Mouse (Mus musculus) heart, embryonic 15.5 days (tissue): ENCODE data around the gene Tmem97. TPM values are rescaled to one million over a fixed set of nuclear protein-coding genes. Genes with fewer than 3 reads are reported as not detected.
A peak's percentile ranks its signal among the peaks of the same experiment; 100 is the strongest.
"Not testable (repeated sequence)": the region's sequence is repeated elsewhere in the genome, so short reads cannot be mapped to it uniquely, and the experiment has no call there.

Experiments used
- ATAC-seq: fragments of 200-750 bp; cut with Nextera tagmentation; replicated peaks from 2 replicates; pipeline ENCODE4 v1.8.0; 2017; ENCODE audit warnings: low read depth, moderate TSS enrichment; ENCODE audit not compliant: insufficient number of reproducible peaks, insufficient read depth, low FRiP score
- H3K27ac ChIP-seq: fragments of 300-500 bp; sonication (generic); 2 replicates; pipeline ENCODE4 v1.5.1; 2015; ENCODE audit warnings: mild to moderate bottlenecking, inconsistent platforms
- H3K27me3 ChIP-seq: fragments of 300-500 bp; sonication (generic); 2 replicates; pipeline ENCODE4 v1.6.1; 2015; ENCODE audit warnings: inconsistent platforms
- H3K36me3 ChIP-seq: fragments of 300-500 bp; sonication (generic); 2 replicates; pipeline ENCODE4 v1.6.1; 2015; ENCODE audit warnings: mild to moderate bottlenecking, inconsistent platforms
- H3K4me1 ChIP-seq: fragments of 300-500 bp; sonication (generic); replicated peaks from 2 replicates; pipeline ENCODE4 v1.6.1; 2015; ENCODE audit warnings: inconsistent platforms
- H3K4me2 ChIP-seq: fragments of 300-500 bp; sonication (generic); 2 replicates; pipeline ENCODE4 v1.6.1; 2015; ENCODE audit warnings: inconsistent platforms, mild to moderate bottlenecking, moderate library complexity
- H3K4me3 ChIP-seq: fragments of 300-500 bp; sonication (generic); 2 replicates; pipeline ENCODE4 v1.5.1; 2015; ENCODE audit warnings: mild to moderate bottlenecking, inconsistent platforms
- H3K9ac ChIP-seq: fragments of 300-500 bp; sonication (generic); 2 replicates; pipeline ENCODE4 v1.6.1; 2015; ENCODE audit warnings: mild to moderate bottlenecking, inconsistent platforms
- H3K9me3 ChIP-seq: fragments of 300-500 bp; sonication (generic); replicated peaks from 2 replicates; pipeline ENCODE4 v1.6.1; 2016; ENCODE audit warnings: inconsistent platforms
- WGBS: fragments of 180-500 bp; shearing (Covaris S2); methylation state at CpG from one replicate; pipeline ENCODE4 v1.1.7; 2015; ENCODE audit warnings: mixed read lengths; 5-methylcytosine and 5-hydroxymethylcytosine counted together
- polyA plus RNA-seq: library from polyadenylated mRNA; unstranded; fragments of >200 nt; fragmentation: Nextera tagmentation; extraction: Ambion mirVana; gene quantifications from 2 replicates; pipeline ENCODE4 v1.2.1, GENCODE M21; 2015

Tmem97 gene
- 43.8 and 48.7 TPM in 2 replicates for polyA plus RNA-seq

- peak within 1 kb of the TSS; percentile 69 for H3K4me3 ChIP-seq
- no peaks in the 10 kb centered on the region for H3K27me3 ChIP-seq
- H3K27ac ChIP-seq: peak within 1 kb of the TSS; percentile 63
- under 1% methylated on average over 60 of the region's 60 CpGs for WGBS
- peaks cover 27% of the 10 kb centered on the region for H3K4me1 ChIP-seq
- ATAC-seq: peak; percentile 100
- peak within 1 kb of the TSS; percentile 88 for H3K4me2 ChIP-seq
- H3K36me3 ChIP-seq: no peaks in the 10 kb centered on the region; the same call in 1 of the 2 replicates
- peak within 1 kb of the TSS; percentile 68 for H3K9ac ChIP-seq
- no peaks in the 10 kb centered on the region for H3K9me3 ChIP-seq
These were observed at the start of gene Tmem97 for GRCm38 (mm10) chr11:78550168-78551058. Gene Tmem97, minus strand, starts transcription at chr11:78550777.

DNA sequence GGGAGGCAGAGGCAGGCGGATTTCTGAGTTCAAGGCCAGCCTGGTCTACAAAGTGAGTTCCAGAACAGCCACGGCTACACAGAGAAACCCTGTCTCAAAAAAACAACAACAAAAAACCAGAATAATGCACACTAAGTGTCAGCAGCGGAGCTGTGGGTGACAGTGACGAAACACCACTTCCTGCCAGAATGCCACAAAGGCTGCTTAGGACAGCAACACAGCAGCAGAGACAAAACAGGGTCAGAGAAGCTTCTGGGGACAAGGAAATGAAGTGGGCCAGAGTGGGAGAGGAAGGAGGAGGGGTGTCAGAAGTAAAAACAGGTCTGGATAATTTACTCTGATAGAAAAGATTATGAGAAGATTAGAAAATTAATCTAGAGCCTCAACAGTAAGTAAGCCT is 49.5 kb upstream of the Tmem97 start:
- WGBS: 74% methylated on average over 4 of the region's 4 CpGs
- Histone ChIP-seq H3K9me3 (no peaks in the 10 kb centered on the region), H3K4me2 (no peak overlapping the region), H3K27me3 (no peaks in the 10 kb centered on the region), H3K4me3 (no peak overlapping the region), H3K4me1 (no peaks in the 10 kb centered on the region), H3K36me3 (no peaks in the 10 kb centered on the region), H3K9ac (no peak overlapping the region), H3K27ac (no peak overlapping the region)
- no peak for ATAC-seq

GRCm38 (mm10) chr11:78598763-78599415 is 48.3 kb upstream of the Tmem97 start:
- Histone ChIP-seq H3K9ac (no peak overlapping the region), H3K4me1 (peaks cover 9% of the 10 kb centered on the region; the same call in 1 of the 2 replicates), H3K4me2 (no peak overlapping the region), H3K27ac (no peak overlapping the region), H3K36me3 (no peaks in the 10 kb centered on the region), H3K27me3 (no peaks in the 10 kb centered on the region), H3K4me3 (no peak overlapping the region), H3K9me3 (no peaks in the 10 kb centered on the region)
- WGBS: 70% methylated on average over 3 of the region's 3 CpGs
- ATAC-seq: no peak

DNA sequence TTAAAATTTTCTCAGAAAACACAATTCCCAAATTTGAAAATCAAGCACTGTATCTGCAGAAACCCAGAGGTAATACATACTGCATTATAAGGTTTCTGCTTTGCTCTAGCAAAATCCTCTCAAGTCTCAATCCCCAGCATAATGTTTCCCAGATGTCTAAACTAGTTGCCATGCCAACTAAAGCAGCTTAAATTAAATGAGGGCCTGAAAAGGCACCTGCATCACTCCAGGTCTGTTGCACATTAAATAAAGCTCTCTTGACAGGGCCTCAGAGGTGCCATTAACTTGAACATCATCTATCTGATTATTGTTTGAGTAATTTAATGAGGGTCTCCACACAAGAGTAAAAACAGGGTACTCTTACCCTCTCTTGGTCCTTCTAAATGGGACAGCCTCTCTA is 46.2 kb upstream of the Tmem97 start:
- Histone ChIP-seq H3K4me2 (no peak overlapping the region), H3K9me3 (no peaks in the 10 kb centered on the region), H3K36me3 (no peaks in the 10 kb centered on the region), H3K9ac (no peak overlapping the region), H3K27me3 (no peaks in the 10 kb centered on the region), H3K4me1 (peaks cover 11% of the 10 kb centered on the region; the same call in 1 of the 2 replicates), H3K27ac (no peak overlapping the region), H3K4me3 (no peak overlapping the region)
- ATAC-seq: no peak

GRCm38 (mm10) chr11:78595773-78596172 is 45.2 kb upstream of the Tmem97 start:
- Histone ChIP-seq H3K4me3 (no peak overlapping the region), H3K36me3 (no peaks in the 10 kb centered on the region), H3K9ac (no peak overlapping the region), H3K27me3 (no peaks in the 10 kb centered on the region), H3K4me2 (no peak overlapping the region), H3K4me1 (peaks cover 11% of the 10 kb centered on the region; the same call in 1 of the 2 replicates), H3K9me3 (no peaks in the 10 kb centered on the region), H3K27ac (no peak overlapping the region)
- 82% methylated on average over 2 of the region's 2 CpGs for WGBS
- no peak for ATAC-seq

DNA sequence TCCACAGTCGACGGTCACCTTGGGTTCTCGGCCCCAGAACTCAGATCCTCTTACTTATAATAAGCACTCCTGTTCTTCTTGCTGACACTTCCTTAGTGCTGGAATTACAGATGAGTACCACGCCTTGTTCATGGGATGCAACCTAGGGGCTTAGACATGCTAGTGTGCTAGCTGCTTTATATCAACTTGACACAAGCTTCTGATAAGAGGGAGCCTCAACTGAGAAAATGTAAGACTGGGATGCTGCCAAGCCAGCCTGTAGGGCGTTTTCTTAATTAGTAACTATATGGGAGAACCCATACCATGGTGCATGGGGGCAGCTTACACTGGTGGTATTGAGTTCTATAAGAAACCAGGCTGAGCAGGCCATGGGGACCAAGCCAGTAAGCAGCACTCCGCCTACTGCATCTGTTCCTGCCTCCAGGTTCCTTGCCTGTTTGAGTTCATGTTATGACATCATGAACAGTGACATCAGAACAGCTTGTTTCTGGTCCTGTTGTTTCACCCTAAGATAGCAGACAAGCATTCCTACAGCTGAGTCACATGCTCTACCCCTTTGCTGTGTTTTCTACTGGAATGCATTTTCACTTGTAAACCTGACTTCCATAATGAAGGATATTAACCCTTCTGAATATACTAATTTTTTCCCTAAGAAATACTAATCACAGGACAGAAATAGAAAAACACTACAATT is 43.8 kb upstream of the Tmem97 start:
- Histone ChIP-seq H3K4me1 (peaks cover 13% of the 10 kb centered on the region; the same call in 1 of the 2 replicates), H3K9ac (no peak overlapping the region), H3K27me3 (no peaks in the 10 kb centered on the region), H3K4me3 (no peak overlapping the region), H3K9me3 (no peaks in the 10 kb centered on the region), H3K4me2 (no peak overlapping the region), H3K27ac (0 out of 2 replicates have a peak overlapping the region, but pooled peaks have one; percentile 33), H3K36me3 (no peaks in the 10 kb centered on the region)
- 42% methylated on average over 6 of the region's 6 CpGs for WGBS
- ATAC-seq: peak; percentile 58; the same call in 1 of the 2 replicates

- peaks cover 22% of the 10 kb centered on the region for H3K36me3 ChIP-seq
- H3K4me2 ChIP-seq, H3K27ac ChIP-seq, ATAC-seq, H3K9ac ChIP-seq, H3K4me1 ChIP-seq, H3K4me3 ChIP-seq, H3K27me3 ChIP-seq, H3K9me3 ChIP-seq: not testable (repeated sequence)
- 84% methylated on average over 1 of the region's 1 CpGs for WGBS
These were observed 37.1 kb upstream of the Tmem97 start for GRCm38 (mm10) chr11:78587677-78588076.

DNA sequence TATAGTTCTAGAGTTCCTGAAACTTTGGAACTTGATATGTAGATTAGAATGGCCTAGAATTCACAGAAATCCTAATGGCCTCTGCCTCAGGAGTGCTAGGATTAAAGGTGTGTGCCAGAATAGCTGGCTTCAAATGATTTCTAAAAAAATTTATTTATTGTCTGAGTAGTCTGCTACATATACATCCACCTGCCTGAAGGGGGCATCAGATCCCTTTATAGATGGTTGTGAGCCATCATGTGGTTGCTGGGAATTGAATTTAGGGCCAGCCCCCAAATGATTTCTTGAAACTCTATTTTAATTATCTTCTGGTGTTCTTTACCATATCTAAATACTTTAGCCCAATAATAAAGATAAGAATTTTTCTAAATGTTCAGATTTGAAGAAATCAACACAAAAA is 35.5 kb upstream of the Tmem97 start:
- Histone ChIP-seq H3K4me3 (no peak overlapping the region), H3K36me3 (peaks cover 31% of the 10 kb centered on the region), H3K27me3 (no peaks in the 10 kb centered on the region), H3K9me3 (no peaks in the 10 kb centered on the region), H3K4me1 (0 out of 2 replicates have a peak, but pooled peaks cover 2% of the 10 kb centered on the region), H3K4me2 (no peak overlapping the region), H3K9ac (no peak overlapping the region), H3K27ac (no peak overlapping the region)
- no peak for ATAC-seq

DNA sequence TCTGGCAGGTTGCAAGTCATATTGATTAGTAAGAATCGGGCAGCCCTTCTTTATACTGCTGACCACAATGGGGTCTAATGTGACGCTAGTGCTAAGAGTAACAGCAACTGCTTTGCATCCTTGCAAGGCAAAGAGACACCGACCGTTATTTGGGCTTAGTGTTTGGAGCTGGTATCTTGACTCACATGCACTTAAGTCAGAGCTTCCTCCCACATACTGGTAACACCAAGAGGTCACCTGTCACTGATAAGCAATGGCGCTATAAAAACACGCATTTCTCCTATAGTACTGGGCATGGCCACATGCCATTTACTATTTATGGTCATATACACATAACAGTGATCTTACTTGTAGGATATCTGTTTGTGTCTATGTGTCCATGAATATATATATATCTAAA is 32.3 kb upstream of the Tmem97 start:
- no peaks in the 10 kb centered on the region for H3K27me3 ChIP-seq
- H3K9ac ChIP-seq: no peak overlapping the region
- no peak overlapping the region for H3K27ac ChIP-seq
- WGBS: 68% methylated on average over 6 of the region's 6 CpGs
- no peaks in the 10 kb centered on the region for H3K9me3 ChIP-seq
- H3K4me1 ChIP-seq: no peaks in the 10 kb centered on the region
- no peak overlapping the region for H3K4me2 ChIP-seq
- no peak for ATAC-seq
- H3K36me3 ChIP-seq: peaks cover 51% of the 10 kb centered on the region
- H3K4me3 ChIP-seq: no peak overlapping the region

DNA sequence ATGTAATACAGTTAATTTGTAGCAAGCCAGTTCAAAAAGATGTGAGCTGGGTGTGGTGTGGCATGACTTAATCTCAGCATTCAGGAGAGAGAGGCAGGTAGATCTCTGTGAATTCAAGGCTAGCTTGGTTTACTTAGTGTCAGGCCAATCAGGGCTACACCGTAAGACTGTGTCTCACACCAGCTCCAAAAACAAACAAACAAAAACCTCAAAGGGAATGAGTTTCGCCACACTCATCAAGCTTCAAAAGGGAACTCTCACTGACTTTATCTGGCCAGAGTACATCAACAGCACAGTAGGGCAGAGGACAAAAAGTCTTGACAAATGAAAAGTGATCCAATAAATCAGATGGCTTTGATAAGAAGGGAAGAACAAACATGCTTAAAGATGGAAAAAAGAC is 24.4 kb upstream of the Tmem97 start:
- Histone ChIP-seq H3K4me1 (no peaks in the 10 kb centered on the region), H3K9ac (no peak overlapping the region), H3K4me2 (no peak overlapping the region), H3K4me3 (no peak overlapping the region), H3K27ac (no peak overlapping the region), H3K9me3 (no peaks in the 10 kb centered on the region), H3K27me3 (no peaks in the 10 kb centered on the region), H3K36me3 (peaks cover 48% of the 10 kb centered on the region)
- no peak for ATAC-seq
- 57% methylated on average over 2 of the region's 2 CpGs for WGBS

DNA sequence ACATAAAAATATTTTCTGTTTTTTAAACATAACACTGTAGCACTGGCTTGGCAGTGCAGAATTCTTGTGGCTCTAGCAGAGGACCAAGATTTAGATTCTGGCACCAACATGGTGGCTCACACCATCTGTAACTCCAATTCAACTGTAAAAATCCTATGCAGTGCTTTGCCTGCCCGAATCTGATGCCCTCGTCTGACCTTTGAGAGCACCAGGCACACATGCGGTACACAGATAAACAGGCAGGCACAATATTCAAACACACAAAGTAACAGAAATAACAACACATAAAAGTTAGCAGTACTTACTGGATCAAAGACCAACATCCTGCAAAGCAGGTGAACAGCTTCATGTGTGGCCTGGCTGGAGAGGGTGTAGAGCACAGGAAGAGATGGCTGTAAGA is 24.0 kb upstream of the Tmem97 start:
- Histone ChIP-seq H3K9ac (no peak overlapping the region), H3K27ac (no peak overlapping the region), H3K4me2 (no peak overlapping the region), H3K9me3 (no peaks in the 10 kb centered on the region), H3K36me3 (peaks cover 44% of the 10 kb centered on the region), H3K27me3 (no peaks in the 10 kb centered on the region), H3K4me1 (no peaks in the 10 kb centered on the region), H3K4me3 (no peak overlapping the region)
- no peak for ATAC-seq
- 84% methylated on average over 3 of the region's 3 CpGs for WGBS
